Mouse (Mus musculus) kidney, embryonic 14.5 days (tissue): Measurements from ENCODE around the gene Dlg2. TPM values are rescaled to one million over a fixed set of nuclear protein-coding genes. Genes with fewer than 3 reads are reported as not detected.

ENCODE experiments used
- ATAC-seq: fragments of 200-750 bp; cut with Nextera tagmentation; 2 replicates; pipeline ENCODE4 v1.8.0; 2017; ENCODE audit warnings: moderate number of reproducible peaks, mild to moderate bottlenecking, moderate TSS enrichment, moderate library complexity; ENCODE audit not compliant: low FRiP score, low TSS enrichment
- H3K27ac ChIP-seq: fragments of 300-500 bp; sonication (generic); 2 replicates; pipeline ENCODE4 v1.5.1; 2014; ENCODE audit warnings: low read depth, mild to moderate bottlenecking, low read length, moderate library complexity, mixed read lengths
- H3K27me3 ChIP-seq: fragments of 300-500 bp; sonication (generic); 2 replicates; pipeline ENCODE4 v1.6.1; 2014; ENCODE audit warnings: mild to moderate bottlenecking, low read length; ENCODE audit not compliant: control insufficient read depth, insufficient read depth
- H3K36me3 ChIP-seq: fragments of 300-500 bp; sonication (generic); 2 replicates; pipeline ENCODE4 v1.6.1; 2014; ENCODE audit warnings: low read length, mixed read lengths; ENCODE audit not compliant: control insufficient read depth, insufficient read depth
- H3K4me1 ChIP-seq: fragments of 300-500 bp; sonication (generic); 2 replicates; pipeline ENCODE4 v1.6.1; 2014; ENCODE audit warnings: low read length, mixed read lengths; ENCODE audit not compliant: control insufficient read depth, insufficient read depth
- H3K4me2 ChIP-seq: fragments of 300-500 bp; sonication (generic); replicated peaks from 2 replicates; pipeline ENCODE4 v1.6.1; 2014; ENCODE audit warnings: low read depth, mild to moderate bottlenecking, low read length
- H3K4me3 ChIP-seq: fragments of 300-500 bp; sonication (generic); 2 replicates; pipeline ENCODE4 v1.5.1; 2014; ENCODE audit warnings: mild to moderate bottlenecking, low read length
- H3K9ac ChIP-seq: fragments of 300-500 bp; sonication (generic); 2 replicates; pipeline ENCODE4 v1.6.1; 2014; ENCODE audit warnings: low read depth, mild to moderate bottlenecking, low read length, moderate library complexity
- H3K9me3 ChIP-seq: fragments of 300-500 bp; sonication (generic); 2 replicates; pipeline ENCODE4 v1.6.1; 2016; ENCODE audit warnings: low read length; ENCODE audit not compliant: control insufficient read depth
- WGBS: fragments of 180-500 bp; shearing (Covaris S2); extraction: QIAGEN DNeasy Blood & Tissue Kit; methylation state at CpG from one replicate; pipeline ENCODE4 v1.1.7; 2014; 5-methylcytosine and 5-hydroxymethylcytosine counted together
- polyA plus RNA-seq: library from polyadenylated mRNA; unstranded; fragments of >200 nt; fragmentation: Nextera tagmentation; extraction: Ambion mirVana; gene quantifications from 2 replicates; pipeline ENCODE4 v1.2.1, GENCODE M21; 2014

The Dlg2 gene
- polyA plus RNA-seq, 1 experiment from 2014 or later = 0.97 TPM

DNA sequence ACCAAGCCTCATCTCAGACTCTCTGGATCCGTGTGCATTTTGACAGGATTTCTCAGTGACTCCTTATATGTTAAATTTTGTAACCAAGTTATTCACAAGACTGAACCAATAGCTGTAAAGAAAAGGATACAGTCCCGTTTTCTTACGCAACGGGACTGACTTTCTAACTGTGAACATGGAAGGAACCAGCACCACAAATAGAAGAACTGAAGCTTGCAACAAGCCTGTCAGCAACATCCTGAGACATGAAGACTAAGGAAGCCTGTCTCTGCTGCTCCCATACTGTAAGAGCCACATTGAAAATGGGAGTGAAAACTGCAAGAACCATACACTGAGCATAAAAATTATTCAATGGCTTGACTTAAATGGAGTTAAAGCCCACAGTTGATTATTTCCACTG is 1981.8 kb downstream of the Dlg2 start:
- whole genome bisulfite sequencing = 84% methylated on average over 4 of the region's 4 CpGs
- Histone ChIP-seq H3K9me3 (no peaks in the 10 kb centered on the region), H3K4me1 (no peaks in the 10 kb centered on the region), H3K9ac (no peak overlapping the region), H3K4me2 (no peak overlapping the region), H3K27ac (no peak overlapping the region), H3K27me3 (no peaks in the 10 kb centered on the region), H3K4me3 (no peak overlapping the region), H3K36me3 (no peaks in the 10 kb centered on the region)
- no peak for ATAC-seq

DNA sequence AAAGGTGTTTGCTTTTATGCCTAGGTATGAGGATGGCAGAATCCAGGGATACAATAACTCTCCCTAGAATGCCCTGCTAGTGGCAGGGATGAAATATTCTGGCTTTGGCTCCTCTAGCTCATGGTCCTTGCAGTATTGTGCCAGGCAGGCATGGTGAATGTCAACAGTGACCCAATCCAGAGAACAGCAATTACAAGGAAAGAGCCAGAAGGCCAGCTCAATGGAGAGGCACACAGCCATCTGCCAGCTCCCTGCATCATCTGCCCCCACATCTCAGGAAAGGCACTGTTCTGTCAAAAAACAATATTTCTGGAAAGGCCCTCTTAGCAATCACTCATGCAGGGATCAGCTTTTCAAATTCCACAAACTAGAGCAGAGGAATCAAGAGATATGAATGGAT is 1984.1 kb downstream of the Dlg2 start:
- no peak overlapping the region for H3K4me2 ChIP-seq

DNA sequence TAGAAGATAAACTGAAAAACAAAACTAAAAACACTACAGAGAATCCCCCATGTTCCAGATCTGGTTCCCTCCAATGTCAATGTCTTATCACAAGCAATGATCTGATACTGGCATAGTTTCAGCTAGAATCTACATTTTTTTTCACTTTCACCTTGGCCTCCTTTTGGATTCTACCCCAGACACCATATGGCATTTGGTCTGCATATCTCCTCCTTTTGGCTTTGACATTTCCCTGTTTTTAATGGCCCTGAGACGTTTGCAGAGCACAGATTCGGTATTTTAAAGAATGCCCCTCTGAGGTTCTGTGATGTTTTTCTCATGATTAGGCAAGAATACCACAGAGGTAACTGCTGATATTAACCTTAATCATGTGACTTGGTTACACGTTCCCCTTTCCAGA is 1984.8 kb downstream of the Dlg2 start:
- whole genome bisulfite sequencing = 70% methylated on average over 3 of the region's 3 CpGs
- no peaks in the 10 kb centered on the region for H3K9me3 ChIP-seq
- no peak for ATAC-seq

More for the DNA sequence above, 1984.1 kb downstream of the Dlg2 start:
- H3K4me1 ChIP-seq = no peaks in the 10 kb centered on the region
- H3K27ac ChIP-seq = no peak overlapping the region
- no peaks in the 10 kb centered on the region for H3K27me3 ChIP-seq
- no peak overlapping the region for H3K4me3 ChIP-seq
- H3K9ac ChIP-seq = no peak overlapping the region
- ATAC-seq = no peak
- H3K36me3 ChIP-seq = no peaks in the 10 kb centered on the region
- no peaks in the 10 kb centered on the region for H3K9me3 ChIP-seq

DNA sequence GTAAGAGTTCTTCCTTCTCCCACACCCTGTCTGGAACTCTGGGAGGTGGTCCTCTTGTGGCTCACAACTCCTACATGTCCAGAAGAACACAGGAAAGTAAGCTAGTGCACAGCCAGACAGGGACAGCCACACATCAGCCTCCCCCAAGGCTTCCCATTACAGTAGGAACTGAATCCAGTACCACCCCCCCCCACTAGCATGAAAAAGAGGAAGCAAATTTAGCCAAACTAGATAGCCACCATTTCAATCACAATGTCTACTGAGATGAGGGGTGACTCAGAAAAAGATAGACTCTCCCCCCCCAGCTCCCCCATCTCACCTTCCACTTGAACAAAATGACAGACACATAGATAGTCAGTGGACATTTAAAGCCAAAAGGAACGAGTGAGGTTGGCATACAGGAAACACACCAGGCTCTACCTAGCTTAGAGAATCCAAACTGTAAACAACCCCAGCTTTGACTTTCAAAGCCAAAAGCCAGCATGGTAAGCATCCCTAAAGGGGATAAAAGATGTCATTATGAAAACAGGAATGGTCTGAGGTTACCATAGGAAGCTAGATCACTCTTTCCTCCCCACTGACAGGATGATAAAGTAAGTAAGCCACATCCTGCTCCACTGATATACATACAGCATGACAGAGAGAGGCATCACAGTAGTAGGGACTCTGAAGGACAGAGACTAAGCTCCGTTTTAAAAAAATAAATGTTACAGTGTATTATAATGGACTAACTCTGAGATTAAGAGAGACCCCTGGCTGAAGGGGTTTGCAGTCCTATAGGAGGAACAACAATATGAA is 1986.8 kb downstream of the Dlg2 start:
- Histone ChIP-seq H3K36me3 (no peaks in the 10 kb centered on the region), H3K27me3 (no peaks in the 10 kb centered on the region), H3K4me1 (no peaks in the 10 kb centered on the region), H3K9ac (no peak overlapping the region), H3K27ac (no peak overlapping the region), H3K4me2 (no peak overlapping the region), H3K4me3 (no peak overlapping the region), H3K9me3 (no peaks in the 10 kb centered on the region)
- ATAC-seq = no peak
- WGBS = 67% methylated on average over 2 of the region's 2 CpGs

More for the DNA sequence above, 1984.8 kb downstream of the Dlg2 start:
- Histone ChIP-seq H3K27me3 (no peaks in the 10 kb centered on the region), H3K4me1 (no peaks in the 10 kb centered on the region), H3K36me3 (no peaks in the 10 kb centered on the region), H3K4me3 (no peak overlapping the region), H3K27ac (no peak overlapping the region), H3K9ac (no peak overlapping the region), H3K4me2 (no peak overlapping the region)

DNA sequence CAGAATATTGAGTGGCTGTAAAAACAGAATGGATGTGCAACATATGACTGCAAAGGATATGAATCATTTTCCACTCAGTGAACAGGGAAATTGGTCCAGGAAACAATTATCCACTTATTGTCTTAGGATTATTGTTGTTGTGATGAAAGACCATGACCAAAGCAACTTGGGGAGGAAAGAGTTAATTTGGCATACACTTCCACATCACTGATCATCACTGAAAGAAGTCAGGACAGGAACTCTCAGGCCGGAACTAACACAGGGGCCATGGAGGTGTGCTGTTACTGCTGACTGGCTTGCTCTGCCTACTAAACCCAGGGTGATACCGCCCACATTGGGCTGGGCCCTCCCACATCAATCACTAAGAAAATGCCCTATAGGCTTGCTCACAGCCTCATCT is 1987.8 kb downstream of the Dlg2 start:
- Histone ChIP-seq H3K4me3 (no peak overlapping the region), H3K4me1 (no peaks in the 10 kb centered on the region), H3K36me3 (no peaks in the 10 kb centered on the region), H3K27me3 (no peaks in the 10 kb centered on the region), H3K9ac (no peak overlapping the region), H3K4me2 (no peak overlapping the region), H3K27ac (no peak overlapping the region), H3K9me3 (no peaks in the 10 kb centered on the region)
- WGBS = 54% methylated on average over 2 of the region's 2 CpGs
- peak; percentile 55; the same call in 1 of the 2 replicates for ATAC-seq

DNA sequence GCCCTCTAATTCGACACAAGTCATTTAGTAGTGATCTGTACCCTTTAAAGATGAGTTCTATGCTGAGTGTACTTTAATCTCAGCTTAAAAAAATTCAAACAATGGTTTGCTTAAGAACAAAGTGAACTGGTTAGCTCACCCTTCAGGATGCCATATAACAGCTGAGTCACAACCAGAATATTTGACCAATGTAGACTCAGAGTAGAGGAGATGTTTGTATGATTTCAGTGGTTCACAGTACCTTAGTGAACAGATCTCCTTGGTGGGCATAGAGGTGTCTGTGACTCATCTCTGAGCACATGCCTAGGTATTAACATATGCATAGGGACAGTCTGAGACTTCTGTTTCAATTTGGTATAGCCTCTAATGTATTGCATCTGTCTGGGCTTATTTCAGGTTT is 2002.7 kb downstream of the Dlg2 start:
- H3K9me3 ChIP-seq = no peaks in the 10 kb centered on the region; the same call in 1 of the 2 replicates
- no peaks in the 10 kb centered on the region for H3K4me1 ChIP-seq
- no peak overlapping the region for H3K4me3 ChIP-seq
- H3K9ac ChIP-seq = no peak overlapping the region
- H3K4me2 ChIP-seq = no peak overlapping the region
- no peak for ATAC-seq
- no peaks in the 10 kb centered on the region for H3K27me3 ChIP-seq
- H3K27ac ChIP-seq = no peak overlapping the region
- WGBS = 75% methylated on average over 1 of the region's 1 CpGs
- no peaks in the 10 kb centered on the region for H3K36me3 ChIP-seq

DNA sequence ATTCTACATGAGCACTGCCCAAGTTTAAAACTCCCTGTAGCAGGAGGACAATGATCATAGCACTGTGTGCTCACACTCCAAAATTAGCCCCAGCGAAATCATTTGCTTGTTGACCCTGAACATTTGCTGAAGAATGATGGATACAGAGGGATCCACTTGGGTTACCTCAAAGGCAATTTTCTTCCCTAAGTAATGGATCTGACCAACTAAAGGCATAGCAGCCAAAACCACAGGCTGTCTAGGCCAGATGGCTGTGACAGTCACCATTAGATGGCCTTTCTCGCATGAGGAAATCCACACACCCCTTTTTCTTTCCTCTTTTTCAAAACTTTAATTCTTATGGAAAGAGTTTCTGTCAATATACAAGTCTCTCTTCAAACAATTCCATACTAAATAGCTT is 2003.3 kb downstream of the Dlg2 start:
- H3K4me3 ChIP-seq = no peak overlapping the region
- H3K27me3 ChIP-seq = no peaks in the 10 kb centered on the region
- no peak overlapping the region for H3K27ac ChIP-seq
- H3K4me1 ChIP-seq = no peaks in the 10 kb centered on the region
- H3K9ac ChIP-seq = no peak overlapping the region
- 80% methylated on average over 2 of the region's 2 CpGs for WGBS
- ATAC-seq = no peak
- H3K4me2 ChIP-seq = no peak overlapping the region
- no peaks in the 10 kb centered on the region for H3K36me3 ChIP-seq
- H3K9me3 ChIP-seq = no peaks in the 10 kb centered on the region; the same call in 1 of the 2 replicates

DNA sequence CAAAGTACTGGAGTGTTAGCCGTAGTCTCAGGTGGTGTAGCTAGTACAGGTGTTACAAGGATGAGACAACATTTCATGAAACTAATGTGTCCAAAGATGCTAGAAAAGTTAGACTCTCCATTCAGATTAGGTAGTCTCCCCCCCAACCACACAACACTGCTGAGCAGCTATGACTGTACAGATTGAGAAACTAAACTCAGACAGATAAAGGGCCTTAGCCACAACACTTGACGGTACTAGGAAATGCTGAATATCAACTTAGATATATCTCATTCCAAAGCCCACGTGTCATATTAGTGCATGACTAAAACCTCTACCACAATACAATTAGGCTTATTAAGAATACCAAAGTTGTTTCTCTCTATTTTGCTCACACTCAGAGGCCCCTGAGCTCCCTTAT is 2006.9 kb downstream of the Dlg2 start:
- 87% methylated on average over 3 of the region's 3 CpGs for WGBS
- no peak for ATAC-seq

DNA sequence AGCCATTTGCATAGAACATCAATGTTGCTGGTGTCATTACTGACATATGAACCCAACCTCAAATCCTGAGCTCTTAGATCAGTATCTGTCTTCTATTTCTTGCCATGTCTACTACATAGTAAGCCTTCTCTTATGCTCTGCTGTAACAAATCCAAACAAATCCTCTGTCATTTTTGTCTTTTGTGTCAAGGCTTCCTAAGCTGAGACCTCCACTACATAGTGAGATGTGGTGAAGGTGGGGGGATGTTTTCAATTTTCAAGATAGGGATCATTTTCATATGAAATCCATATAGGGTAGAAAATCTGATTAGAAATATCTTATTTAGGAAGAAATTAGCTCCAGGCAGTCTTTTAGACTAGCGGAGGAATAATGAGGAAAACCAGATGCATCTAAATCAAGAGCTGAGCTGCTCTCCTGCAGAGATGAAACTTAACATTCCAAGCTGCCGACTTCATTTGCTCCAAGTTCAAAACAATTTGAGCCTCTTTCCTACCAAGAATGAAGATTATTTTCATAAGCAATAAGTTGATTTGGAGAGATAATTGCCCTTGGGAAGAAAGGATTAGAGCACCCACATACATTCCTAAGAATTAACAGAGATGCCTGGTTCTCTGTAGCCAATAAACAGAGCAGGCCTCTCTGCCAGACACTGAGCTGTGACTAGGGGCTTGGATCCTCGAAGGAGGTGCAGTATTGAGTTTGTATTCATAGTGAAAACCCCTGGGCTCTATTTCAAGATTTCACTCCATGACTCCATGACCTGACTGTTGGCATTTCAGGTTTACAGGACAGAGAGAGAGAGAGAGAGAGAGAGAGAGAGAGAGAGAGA is 2009.6 kb downstream of the Dlg2 start:
- no peak overlapping the region for H3K4me2 ChIP-seq
- H3K27ac ChIP-seq = no peak overlapping the region
- H3K9ac ChIP-seq = no peak overlapping the region
- WGBS = 72% methylated on average over 3 of the region's 3 CpGs
- H3K27me3 ChIP-seq = no peaks in the 10 kb centered on the region
- no peak overlapping the region for H3K4me3 ChIP-seq
- ATAC-seq = no peak
- H3K36me3 ChIP-seq = no peaks in the 10 kb centered on the region
- no peaks in the 10 kb centered on the region for H3K4me1 ChIP-seq
- no peaks in the 10 kb centered on the region; the same call in 1 of the 2 replicates for H3K9me3 ChIP-seq

More for the DNA sequence above, 2006.9 kb downstream of the Dlg2 start:
- Histone ChIP-seq H3K36me3 (no peaks in the 10 kb centered on the region), H3K4me3 (no peak overlapping the region), H3K4me2 (no peak overlapping the region), H3K9ac (no peak overlapping the region), H3K27ac (no peak overlapping the region), H3K27me3 (no peaks in the 10 kb centered on the region), H3K4me1 (no peaks in the 10 kb centered on the region), H3K9me3 (no peaks in the 10 kb centered on the region; the same call in 1 of the 2 replicates)
